18 mouse cellular contexts compared by ENCODE assay signal in the genomic region with DNA sequence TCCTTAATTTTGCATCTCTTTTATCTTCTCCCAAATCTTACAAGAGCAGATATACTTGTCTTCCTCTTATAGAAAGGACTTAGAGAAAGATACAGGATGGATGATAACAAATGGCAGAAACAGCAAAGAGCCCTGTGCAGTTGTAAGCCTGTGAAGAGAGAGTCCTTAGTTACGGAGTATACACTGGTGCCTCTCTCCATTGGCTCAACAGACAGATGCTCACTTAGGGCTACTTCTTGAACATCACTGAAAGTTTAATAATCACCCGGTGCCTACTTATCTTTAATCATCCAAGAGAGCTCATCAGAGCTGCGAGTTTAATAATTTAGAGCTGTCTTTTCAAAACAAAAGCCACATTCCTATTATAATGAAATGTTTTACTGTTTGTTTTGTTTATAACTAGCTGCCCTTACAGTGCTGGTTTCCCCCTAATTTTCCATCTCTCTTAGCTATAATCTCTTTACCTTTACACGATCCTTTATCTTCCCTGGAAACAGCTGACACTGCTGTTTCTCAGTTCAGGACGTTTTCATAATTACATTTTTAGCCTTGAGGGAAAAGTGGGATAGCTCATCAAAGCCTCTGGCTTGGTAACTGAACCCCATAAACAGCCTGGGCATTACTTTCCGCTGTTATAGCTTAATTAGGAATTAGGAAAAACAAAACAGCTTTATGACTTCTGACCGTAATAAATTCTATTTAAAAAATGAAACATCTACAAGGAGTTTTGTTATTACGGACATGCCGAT.
"Had no signal": no experiment of that assay in that cellular context is flagged by ENCODE, and none has a peak within 500 bp of the region (broad histone marks: within the 10 kb centered on the region; RNA-seq: fewer than 3 reads in every experiment).

No protein-coding gene starts in this region.

- H3K4me3 ChIP-seq: liver, embryonic 12.5 days; midbrain, embryonic 10.5 days; myocyte; neural tube, embryonic 12.5 days had no signal

- H3K9ac ChIP-seq: liver, embryonic 12.5 days; liver, embryonic 14.5 days; lung, embryonic 14.5 days; neural tube, embryonic 12.5 days had no signal

- H3K9me3 ChIP-seq: liver, embryonic 12.5 days; neural tube, embryonic 12.5 days had no signal

- H3K4me2 ChIP-seq: liver, embryonic 12.5 days; lung, embryonic 14.5 days; neural tube, embryonic 12.5 days had no signal

- H3K36me3 ChIP-seq: liver, embryonic 12.5 days; midbrain, embryonic 10.5 days; neural tube, embryonic 12.5 days had no signal

- H3K27ac ChIP-seq: liver, embryonic 12.5 days; liver, embryonic 14.5 days; midbrain, embryonic 10.5 days; neural tube, embryonic 12.5 days had no signal

- H3K4me1 ChIP-seq: liver, embryonic 12.5 days; midbrain, embryonic 10.5 days; neural tube, embryonic 12.5 days had no signal

- DNase-seq: lung, adult 18-20 months; lung, embryonic 14.5 days; lung, postnatal 10 days; lung, postnatal 4 days; retina, postnatal 1 day; right cerebral cortex, adult 18-20 months; right cerebral cortex, postnatal 25 days; right cerebral cortex, postnatal 4 days; spleen, adult 18-20 months; thymus, adult 18-20 months; thymus, postnatal 14 days; thymus, postnatal 36 days had no signal

- H3K27me3 ChIP-seq: liver, embryonic 12.5 days; neural tube, embryonic 12.5 days had no signal

- ATAC-seq: liver, embryonic 12.5 days; midbrain, embryonic 16.5 days had no signal
